Mouse (Mus musculus) cerebellum, adult 11-12 months (tissue): ENCODE measurements around the gene Prkce.
A peak's percentile ranks its signal among the peaks of the same experiment; 100 is the strongest.

Source experiments
- DNase-seq: peaks from one replicate; pipeline ENCODE4 v3.0.0; 2022

The Prkce gene

GRCm38 (mm10) chr17:86167320-86168230, at the start of gene Prkce:
TSS of gene Prkce (plus strand) at chr17:86167785.
- DNase-seq: peak; percentile 80

- DNase-seq: no peak
These were observed 44.4 kb upstream of the Prkce start for GRCm38 (mm10) chr17:86123146-86123545.

- no peak for DNase-seq
These were observed 41.7 kb upstream of the Prkce start for GRCm38 (mm10) chr17:86125908-86126307.

- no peak for DNase-seq
These were observed 39.4 kb upstream of the Prkce start for GRCm38 (mm10) chr17:86128198-86128597.

- no peak for DNase-seq
These were observed 35.1 kb upstream of the Prkce start for GRCm38 (mm10) chr17:86132534-86132933.

- DNase-seq: no peak
These were observed 33.1 kb upstream of the Prkce start for GRCm38 (mm10) chr17:86134461-86134860.

GRCm38 (mm10) chr17:86135835-86136234, 31.8 kb upstream of the Prkce start:
- no peak for DNase-seq

GRCm38 (mm10) chr17:86144537-86145078, 23.0 kb upstream of the Prkce start:
- DNase-seq: peak; percentile 54

- DNase-seq: peak; percentile 89
These were observed 22.3 kb upstream of the Prkce start, which contains the start of gene Srbd1 for GRCm38 (mm10) chr17:86145079-86145951. TSS of gene Srbd1 (minus strand) at chr17:86145175.

- peak; percentile 32 for DNase-seq
These were observed 17.9 kb upstream of the Prkce start for GRCm38 (mm10) chr17:86149726-86150125.

GRCm38 (mm10) chr17:86150867-86151348, 16.7 kb upstream of the Prkce start:
- no peak for DNase-seq

GRCm38 (mm10) chr17:86156999-86157398, 10.6 kb upstream of the Prkce start:
- DNase-seq: no peak

- DNase-seq: peak; percentile 49
These were observed 4.9 kb upstream of the Prkce start for GRCm38 (mm10) chr17:86162672-86163071.

GRCm38 (mm10) chr17:86164416-86164815, 3.2 kb upstream of the Prkce start:
- DNase-seq: no peak

GRCm38 (mm10) chr17:86166051-86166566, 1.5 kb upstream of the Prkce start:
- no peak for DNase-seq

GRCm38 (mm10) chr17:86166567-86167319, 842 bp upstream of the Prkce start:
- DNase-seq: peak; percentile 83

GRCm38 (mm10) chr17:86168231-86168981, 821 bp downstream of the Prkce start:
- peak; percentile 75 for DNase-seq

GRCm38 (mm10) chr17:86169092-86169491, 1.5 kb downstream of the Prkce start:
- DNase-seq: peak; percentile 43

- DNase-seq: no peak
These were observed 2.8 kb downstream of the Prkce start for GRCm38 (mm10) chr17:86170164-86170958.

GRCm38 (mm10) chr17:86175516-86175915, 7.9 kb downstream of the Prkce start:
- DNase-seq: no peak
